Mouse (Mus musculus): ENCODE measurements around the gene Fer1l5.

Fer1l5 gene

GRCm38 (mm10) chr1:36378880-36379279, 6.8 kb downstream of the Fer1l5 start:
- ChIA-PET CTCF (interaction anchor here in 2 of 4 experiments (0.5 to 0.6 kb wide), 3 partner anchors 9 to 62 kb away, joined by 3 to 10 read pairs (median 3); no protein-coding TSS in a partner anchor), POLR2A (interaction anchor here in 2 of 4 experiments (1.0 to 1.8 kb wide), 2 partner anchors 10 to 13 kb away, joined by 3 to 5 read pairs; partner anchors contain the start of gene Kansl3 (in 1 of the 2))

- CTCF ChIA-PET = interaction anchor here in 2 of 4 experiments (0.6 kb wide), 2 partner anchors 61 to 121 kb away, joined by 4 to 10 read pairs; no protein-coding TSS in a partner anchor
- POLR2A ChIA-PET = interaction anchor here in 3 of 4 experiments (0.5 to 1.8 kb wide), 5 partner anchors 9 to 1011 kb away, joined by 3 to 5 read pairs (median 3); partner anchors contain the start of gene Kansl3 (in 1 of the 3)
These were observed 7.5 kb downstream of the Fer1l5 start for GRCm38 (mm10) chr1:36379582-36379981.

- CTCF ChIA-PET = interaction anchor here in 2 of 4 experiments (0.7 to 1.1 kb wide), 2 partner anchors 14 to 126 kb away, joined by 3 to 5 read pairs; no protein-coding TSS in a partner anchor
- POLR2A ChIA-PET = interaction anchor here in 2 of 4 experiments (0.6 kb wide), 2 partner anchors 432 to 955 kb away, joined by 4 to 10 read pairs; no protein-coding TSS in a partner anchor
These were observed 24.9 kb downstream of the Fer1l5 start for GRCm38 (mm10) chr1:36397041-36397440.

- CTCF ChIA-PET = no interaction called here
These were observed 29.4 kb downstream of the Fer1l5 start for GRCm38 (mm10) chr1:36401509-36401908.

GRCm38 (mm10) chr1:36404531-36404930, 32.4 kb downstream of the Fer1l5 start:
- CTCF ChIA-PET = interaction anchor here in 2 of 4 experiments (0.6 to 1.6 kb wide), 2 partner anchors 65 to 83 kb away, joined by 3 to 4 read pairs; no protein-coding TSS in a partner anchor
- POLR2A ChIA-PET = interaction anchor here in 2 of 4 experiments (0.6 to 0.9 kb wide), 2 partner anchors 9 to 25 kb away, joined by 3 to 4 read pairs; no protein-coding TSS in a partner anchor

More at GRCm38 (mm10) chr1:36401509-36401908, 29.4 kb downstream of the Fer1l5 start:
- POLR2A ChIA-PET = interaction anchor here in 1 of 4 experiments (0.5 to 1.2 kb wide), 2 partner anchors 104 to 1626 kb away, joined by 3 read pairs; no protein-coding TSS in a partner anchor

GRCm38 (mm10) chr1:36429511-36429910, 57.4 kb downstream of the Fer1l5 start:
- ChIA-PET POLR2A (interaction anchor here (0.6 to 1.7 kb wide), 11 partner anchors 8 to 1707 kb away, joined by 3 to 8 read pairs (median 3); partner anchors contain the start of gene Lman2l (in 1 of the 4)), CTCF (interaction anchor here in 2 of 4 experiments (0.6 to 1.3 kb wide), 4 partner anchors 17 to 190 kb away, joined by 3 to 4 read pairs (median 3); no protein-coding TSS in a partner anchor)

- POLR2A ChIA-PET = interaction anchor here in 1 of 4 experiments (0.6 to 2.1 kb wide), 2 partner anchors 12 to 126 kb away, joined by 3 to 6 read pairs; partner anchors contain the start of genes Arid5a and Lman2l
- CTCF ChIA-PET = interaction anchor here in 2 of 4 experiments (0.6 to 0.7 kb wide), 2 partner anchors 15 to 48 kb away, joined by 3 to 8 read pairs; no protein-coding TSS in a partner anchor
These were observed 60.9 kb downstream of the Fer1l5 start for GRCm38 (mm10) chr1:36432999-36433398.

- POLR2A ChIA-PET = interaction anchor here in 1 of 4 experiments (2.1 kb wide), 1 partner anchor 11 kb away, joined by 6 read pairs; the partner anchor contains the start of gene Lman2l
- CTCF ChIA-PET = interaction anchor here in 2 of 4 experiments (0.6 to 0.7 kb wide), 4 partner anchors 47 to 1143 kb away, joined by 3 to 8 read pairs (median 4); no protein-coding TSS in a partner anchor
These were observed 61.5 kb downstream of the Fer1l5 start for GRCm38 (mm10) chr1:36433616-36434015.

- ChIA-PET POLR2A (interaction anchor here in 2 of 4 experiments (0.6 to 2.1 kb wide), 3 partner anchors 10 to 101 kb away, joined by 4 to 6 read pairs (median 4); partner anchors contain the start of gene Lman2l (in 1 of the 2)), CTCF (no interaction called here)
These were observed 63.0 kb downstream of the Fer1l5 start for GRCm38 (mm10) chr1:36435071-36435470.

- ChIA-PET CTCF (no interaction called here), POLR2A (interaction anchor here in 1 of 4 experiments (1.7 kb wide), 1 partner anchor 69 kb away, joined by 4 read pairs; no protein-coding TSS in a partner anchor)
These were observed 64.4 kb downstream of the Fer1l5 start for GRCm38 (mm10) chr1:36436515-36436914.

- ChIA-PET POLR2A (interaction anchor here in 1 of 4 experiments (0.9 kb wide), 1 partner anchor 282 kb away, joined by 3 read pairs; no protein-coding TSS in a partner anchor), CTCF (interaction anchor here in 1 of 4 experiments (1.3 kb wide), 1 partner anchor 110 kb away, joined by 4 read pairs; the partner anchor contains the start of gene Ankrd39)
These were observed 65.1 kb downstream of the Fer1l5 start for GRCm38 (mm10) chr1:36437223-36437622.

- ChIA-PET POLR2A (interaction anchor here in 1 of 4 experiments (0.7 kb wide), 1 partner anchor 250 kb away, joined by 3 read pairs; no protein-coding TSS in a partner anchor), CTCF (interaction anchor here in 2 of 4 experiments (0.6 to 0.7 kb wide), 3 partner anchors 62 to 372 kb away, joined by 3 to 10 read pairs (median 4); no protein-coding TSS in a partner anchor)
These were observed 69.0 kb downstream of the Fer1l5 start for GRCm38 (mm10) chr1:36441101-36441500.

GRCm38 (mm10) chr1:36444471-36445464, 72.7 kb downstream of the Fer1l5 start, which contains the start of gene Lman2l:
Gene Lman2l (minus strand): TSS chr1:36445271.
- CTCF ChIA-PET = interaction anchor here (0.5 to 2.6 kb wide), 12 partner anchors 55 to 808 kb away, joined by 3 to 5 read pairs (median 3); no protein-coding TSS in a partner anchor
- POLR2A ChIA-PET = interaction anchor here in 3 of 4 experiments (0.5 to 1.7 kb wide), 19 partner anchors 11 to 834 kb away, joined by 3 to 8 read pairs (median 4); no protein-coding TSS in a partner anchor

- ChIA-PET POLR2A (interaction anchor here in 2 of 4 experiments (0.6 to 1.7 kb wide), 3 partner anchors 17 to 277 kb away, joined by 5 to 8 read pairs (median 5); no protein-coding TSS in a partner anchor), CTCF (interaction anchor here in 2 of 4 experiments (0.6 to 2.6 kb wide), 3 partner anchors 56 to 104 kb away, joined by 3 to 5 read pairs (median 4); no protein-coding TSS in a partner anchor)
These were observed 73.4 kb downstream of the Fer1l5 start for GRCm38 (mm10) chr1:36445508-36445907.

- ChIA-PET POLR2A (interaction anchor here in 2 of 4 experiments (0.5 to 1.2 kb wide), 3 partner anchors 125 to 263 kb away, joined by 3 to 4 read pairs (median 3); partner anchors contain the start of gene 4933424G06Rik (in 1 of the 2)), CTCF (interaction anchor here in 3 of 4 experiments (0.6 to 2.6 kb wide), 5 partner anchors 11 to 122 kb away, joined by 3 to 5 read pairs (median 3); partner anchors contain the start of gene Ankrd39 (in 1 of the 3))
These were observed 74.2 kb downstream of the Fer1l5 start for GRCm38 (mm10) chr1:36446106-36446824.

GRCm38 (mm10) chr1:36446841-36447240, 74.8 kb downstream of the Fer1l5 start:
- ChIA-PET POLR2A (interaction anchor here in 2 of 4 experiments (0.5 to 1.2 kb wide), 3 partner anchors 125 to 263 kb away, joined by 3 to 4 read pairs (median 3); partner anchors contain the start of gene 4933424G06Rik (in 1 of the 2)), CTCF (interaction anchor here in 2 of 4 experiments (0.6 to 1.3 kb wide), 3 partner anchors 10 to 123 kb away, joined by 3 read pairs; partner anchors contain the start of gene Ankrd39 (in 1 of the 2))

All from embryonic stem cell, embryonic (primary cell).